Mouse (Mus musculus) heart, embryonic 13.5 days (tissue): ENCODE data around the gene Tmem106c. TPM values are rescaled to one million over a fixed set of nuclear protein-coding genes. Genes with fewer than 3 reads are reported as not detected.

Experiments used
- ATAC-seq: fragments of 200-750 bp; cut with Nextera tagmentation; 2 replicates; pipeline ENCODE4 v1.8.0; 2017; ENCODE audit warnings: moderate TSS enrichment; ENCODE audit not compliant: insufficient number of reproducible peaks, low FRiP score, low TSS enrichment; ENCODE audit errors: extremely low read depth
- H3K27ac ChIP-seq: fragments of 300-500 bp; sonication (generic); replicated peaks from 2 replicates; pipeline ENCODE4 v1.5.1; 2015; ENCODE audit warnings: moderate library complexity, mild to moderate bottlenecking, inconsistent platforms
- H3K27me3 ChIP-seq: fragments of 300-500 bp; sonication (generic); replicated peaks from 2 replicates; pipeline ENCODE4 v1.6.1; 2015; ENCODE audit warnings: mild to moderate bottlenecking, inconsistent platforms
- H3K36me3 ChIP-seq: fragments of 300-500 bp; sonication (generic); 2 replicates; pipeline ENCODE4 v1.6.1; 2015; ENCODE audit warnings: mild to moderate bottlenecking, inconsistent platforms
- H3K4me1 ChIP-seq: fragments of 300-500 bp; sonication (generic); 2 replicates; pipeline ENCODE4 v1.6.1; 2015; ENCODE audit warnings: inconsistent platforms
- H3K4me2 ChIP-seq: fragments of 300-500 bp; sonication (generic); 2 replicates; pipeline ENCODE4 v1.6.1; 2015; ENCODE audit warnings: inconsistent platforms, mild to moderate bottlenecking, moderate library complexity
- H3K4me3 ChIP-seq: fragments of 300-500 bp; sonication (generic); 2 replicates; pipeline ENCODE4 v1.5.1; 2015; ENCODE audit warnings: moderate library complexity, mild to moderate bottlenecking, inconsistent platforms
- H3K9ac ChIP-seq: fragments of 300-500 bp; sonication (generic); 2 replicates; pipeline ENCODE4 v1.6.1; 2015; ENCODE audit warnings: inconsistent platforms, mild to moderate bottlenecking, moderate library complexity
- H3K9me3 ChIP-seq: fragments of 300-500 bp; sonication (generic); 2 replicates; pipeline ENCODE4 v1.6.1; 2016; ENCODE audit warnings: inconsistent platforms
- WGBS: fragments of 180-500 bp; shearing (Covaris S2); methylation state at CpG from one replicate; pipeline ENCODE4 v1.1.7; 2015; ENCODE audit warnings: mixed read lengths; 5-methylcytosine and 5-hydroxymethylcytosine counted together
- polyA plus RNA-seq: library from polyadenylated mRNA; unstranded; fragments of >200 nt; fragmentation: Nextera tagmentation; extraction: Ambion mirVana; gene quantifications from 2 replicates; pipeline ENCODE4 v1.2.1, GENCODE M21; 2015

The Tmem106c gene
- polyA plus RNA-seq, 1 experiment from 2014 or later: 29.6 TPM

DNA sequence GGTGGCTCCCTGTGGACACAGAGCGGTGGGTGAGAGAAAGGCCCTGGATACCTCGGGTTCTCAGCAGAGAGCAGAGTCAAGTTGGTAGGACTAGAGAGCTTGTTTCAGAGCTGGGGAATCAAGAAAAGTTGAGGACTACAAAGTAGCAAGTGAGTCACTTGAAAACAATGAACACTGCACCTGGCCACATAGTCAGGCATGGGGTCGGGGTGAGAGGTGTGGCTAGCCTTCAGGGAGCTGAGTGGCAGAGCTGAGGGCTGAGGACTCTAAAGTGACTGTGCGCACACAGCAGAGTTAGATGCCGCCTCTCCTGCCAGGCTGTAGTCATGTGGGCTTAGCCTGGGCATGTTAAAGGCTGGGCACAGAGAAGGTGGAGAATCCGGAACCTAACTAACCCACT is 17.6 kb downstream of the Tmem106c start:
- ATAC-seq: no peak

DNA sequence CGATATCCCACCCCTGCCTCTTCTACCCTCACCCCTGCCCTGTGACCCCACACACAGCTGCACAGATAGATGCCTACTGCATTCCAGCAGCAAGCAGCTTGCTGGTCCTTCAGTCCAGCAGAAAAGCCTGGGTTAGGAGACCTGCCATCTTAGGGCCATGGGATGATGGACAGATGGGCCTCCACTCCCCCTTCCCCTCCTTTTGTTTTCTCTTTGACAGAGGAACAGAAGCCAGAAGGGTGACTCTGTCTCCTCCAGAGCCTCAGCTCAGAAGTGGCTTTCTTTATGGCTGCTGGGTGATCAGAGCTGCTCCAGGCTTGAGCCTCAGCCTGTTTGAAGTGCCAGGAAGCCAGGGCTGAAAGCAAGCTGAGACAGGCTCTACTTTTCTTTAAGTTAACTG is 25.5 kb downstream of the Tmem106c start:
- no peak overlapping the region for H3K4me3 ChIP-seq
- H3K36me3 ChIP-seq: peaks cover 26% of the 10 kb centered on the region; the same call in 1 of the 2 replicates
- H3K27ac ChIP-seq: no peak overlapping the region
- no peaks in the 10 kb centered on the region for H3K27me3 ChIP-seq
- 0 out of 2 replicates have a peak overlapping the region, but pooled peaks have one; percentile 10 for H3K9ac ChIP-seq
- no peaks in the 10 kb centered on the region for H3K9me3 ChIP-seq
- 76% methylated on average over 1 of the region's 1 CpGs for WGBS
- ATAC-seq: no peak
- H3K4me2 ChIP-seq: no peak overlapping the region
- H3K4me1 ChIP-seq: peaks cover 35% of the 10 kb centered on the region

More for the DNA sequence above, 17.6 kb downstream of the Tmem106c start:
- peaks cover 53% of the 10 kb centered on the region for H3K36me3 ChIP-seq
- H3K9me3 ChIP-seq: peaks cover 10% of the 10 kb centered on the region; the same call in 1 of the 2 replicates
- H3K27me3 ChIP-seq: no peaks in the 10 kb centered on the region
- H3K9ac ChIP-seq: no peak overlapping the region
- no peak overlapping the region for H3K4me3 ChIP-seq
- H3K4me2 ChIP-seq: no peak overlapping the region
- WGBS: 80% methylated on average over 6 of the region's 6 CpGs
- H3K27ac ChIP-seq: no peak overlapping the region
- peaks cover 7% of the 10 kb centered on the region for H3K4me1 ChIP-seq

DNA sequence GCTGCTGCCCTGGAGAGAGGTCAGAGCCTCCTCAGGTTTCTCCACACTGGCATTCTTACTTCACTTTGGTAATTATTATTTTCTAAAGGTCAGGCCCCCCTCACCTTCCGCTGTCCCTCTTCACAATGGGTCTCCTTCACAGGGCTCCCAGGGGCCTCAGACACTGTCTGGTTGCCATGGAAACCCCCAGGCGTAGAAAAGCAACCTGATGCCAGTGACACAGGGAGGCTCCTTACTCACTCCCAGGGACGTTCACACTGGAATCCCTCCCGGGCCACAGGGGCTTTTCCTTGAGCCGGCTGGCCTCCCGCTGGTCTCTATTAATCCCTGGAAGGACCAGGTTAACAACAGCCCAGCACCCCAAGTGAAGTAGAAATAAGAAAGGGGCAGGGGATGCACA is 26.1 kb downstream of the Tmem106c start:
- Histone ChIP-seq H3K4me1 (peaks cover 35% of the 10 kb centered on the region), H3K9me3 (no peaks in the 10 kb centered on the region), H3K36me3 (peaks cover 21% of the 10 kb centered on the region; the same call in 1 of the 2 replicates), H3K9ac (peak overlapping the region; percentile 15; the same call in 1 of the 2 replicates), H3K27ac (no peak overlapping the region), H3K4me3 (no peak overlapping the region), H3K4me2 (peak overlapping the region; percentile 9; the same call in 1 of the 2 replicates), H3K27me3 (no peaks in the 10 kb centered on the region)
- 14% methylated on average over 6 of the region's 6 CpGs for WGBS
- ATAC-seq: no peak

DNA sequence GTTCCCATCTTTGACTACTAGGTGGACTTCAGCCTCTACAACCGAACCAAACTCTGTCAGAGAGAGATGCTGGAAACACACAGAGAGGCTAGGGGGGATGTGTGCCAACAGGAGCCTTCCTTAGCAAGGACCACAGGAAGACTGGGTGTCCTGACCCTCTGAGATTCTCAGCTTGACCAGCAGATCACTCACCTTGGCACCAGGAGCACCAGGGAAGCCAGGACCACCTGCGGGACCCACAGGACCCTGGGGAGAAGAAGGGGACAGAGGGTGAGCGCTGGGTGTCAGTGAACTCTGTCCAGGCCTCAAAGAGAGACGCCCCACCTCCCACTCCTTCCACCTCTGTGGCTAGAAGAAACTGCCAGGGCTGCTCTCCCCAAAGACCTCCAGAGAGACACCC is 26.7 kb downstream of the Tmem106c start:
- Histone ChIP-seq H3K27me3 (no peaks in the 10 kb centered on the region), H3K27ac (no peak overlapping the region), H3K36me3 (peaks cover 18% of the 10 kb centered on the region; the same call in 1 of the 2 replicates), H3K4me3 (no peak overlapping the region), H3K4me1 (peaks cover 35% of the 10 kb centered on the region), H3K9ac (0 out of 2 replicates have a peak overlapping the region, but pooled peaks have one; percentile 20), H3K4me2 (no peak overlapping the region), H3K9me3 (no peaks in the 10 kb centered on the region)
- WGBS: 35% methylated on average over 4 of the region's 4 CpGs
- ATAC-seq: no peak

DNA sequence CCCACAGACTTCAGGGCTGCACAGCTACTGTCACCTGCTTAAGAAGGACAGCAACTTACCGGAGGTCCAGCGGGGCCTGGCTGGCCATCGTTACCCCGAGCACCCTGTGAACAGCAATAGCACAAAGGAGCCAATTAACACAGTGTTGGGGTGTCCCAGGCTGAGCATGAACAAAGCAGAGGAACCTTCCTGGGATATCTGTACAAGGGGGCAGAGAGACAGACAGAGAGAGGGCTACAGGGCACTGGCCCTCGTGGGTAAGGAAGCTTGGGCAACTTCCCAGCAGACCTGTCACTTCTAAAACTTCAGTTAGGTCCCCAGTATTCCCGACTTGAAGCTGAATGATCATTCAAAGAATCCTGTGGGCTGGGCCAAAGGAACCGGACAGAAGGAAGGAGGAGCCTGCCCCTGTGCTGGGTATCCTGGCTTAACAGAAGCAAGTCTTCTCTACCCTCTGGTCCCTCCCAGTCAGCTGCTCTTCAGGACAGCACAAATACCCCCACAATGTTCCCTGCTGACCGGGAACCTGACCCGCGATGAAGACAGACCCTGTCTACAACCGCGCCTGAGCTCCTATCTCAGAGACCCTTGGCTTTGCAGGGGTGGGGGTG is 27.4 kb downstream of the Tmem106c start:
- no peak overlapping the region for H3K4me2 ChIP-seq
- 36% methylated on average over 12 of the region's 12 CpGs for WGBS
- peaks cover 36% of the 10 kb centered on the region for H3K4me1 ChIP-seq
- no peaks in the 10 kb centered on the region for H3K27me3 ChIP-seq
- no peak for ATAC-seq
- no peaks in the 10 kb centered on the region for H3K9me3 ChIP-seq
- H3K36me3 ChIP-seq: 0 out of 2 replicates have a peak, but pooled peaks cover 12% of the 10 kb centered on the region
- no peak overlapping the region for H3K27ac ChIP-seq
- no peak overlapping the region for H3K9ac ChIP-seq
- H3K4me3 ChIP-seq: no peak overlapping the region

DNA sequence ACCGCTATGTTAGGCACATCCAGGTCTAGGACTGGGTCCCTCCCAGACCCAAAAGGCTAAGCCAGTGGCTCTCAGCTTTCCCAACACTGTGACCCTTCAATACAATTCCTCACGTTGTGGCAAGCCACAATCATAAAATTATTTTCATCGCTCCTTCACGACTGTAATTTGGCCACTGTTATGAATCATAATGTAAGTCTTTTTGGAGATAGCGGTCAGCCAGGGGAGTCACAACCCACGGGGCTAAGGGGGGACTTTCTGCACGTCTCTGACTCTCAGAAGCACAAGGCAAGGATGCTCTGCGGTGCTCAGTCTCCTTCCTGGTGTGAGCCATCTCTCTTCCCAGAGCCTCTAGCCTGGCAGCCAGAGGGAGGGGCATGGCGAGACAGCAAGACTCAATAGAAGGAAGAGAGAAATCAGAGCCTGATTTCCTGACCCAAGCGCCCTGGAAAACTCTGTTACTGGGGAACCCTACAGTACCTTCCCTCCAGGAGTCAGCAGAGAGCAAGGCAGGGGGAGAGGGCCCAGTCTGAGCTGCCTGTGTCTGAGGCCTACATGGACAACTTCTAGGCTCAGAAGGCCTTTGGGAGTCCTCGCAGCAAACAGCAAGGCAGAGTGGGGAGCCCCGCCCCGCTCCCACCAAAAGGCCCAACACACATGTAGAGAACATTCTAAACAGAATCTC is 28.2 kb downstream of the Tmem106c start:
- Histone ChIP-seq H3K27me3 (0 out of 2 replicates have a peak, but pooled peaks cover 4% of the 10 kb centered on the region), H3K4me2 (peak overlapping the region; percentile 68), H3K4me3 (no peak overlapping the region), H3K36me3 (0 out of 2 replicates have a peak, but pooled peaks cover 7% of the 10 kb centered on the region), H3K4me1 (peaks cover 41% of the 10 kb centered on the region), H3K9me3 (no peaks in the 10 kb centered on the region), H3K9ac (peak overlapping the region; percentile 78), H3K27ac (peak overlapping the region; percentile 83)
- no peak for ATAC-seq
- WGBS: 46% methylated on average over 13 of the region's 13 CpGs

DNA sequence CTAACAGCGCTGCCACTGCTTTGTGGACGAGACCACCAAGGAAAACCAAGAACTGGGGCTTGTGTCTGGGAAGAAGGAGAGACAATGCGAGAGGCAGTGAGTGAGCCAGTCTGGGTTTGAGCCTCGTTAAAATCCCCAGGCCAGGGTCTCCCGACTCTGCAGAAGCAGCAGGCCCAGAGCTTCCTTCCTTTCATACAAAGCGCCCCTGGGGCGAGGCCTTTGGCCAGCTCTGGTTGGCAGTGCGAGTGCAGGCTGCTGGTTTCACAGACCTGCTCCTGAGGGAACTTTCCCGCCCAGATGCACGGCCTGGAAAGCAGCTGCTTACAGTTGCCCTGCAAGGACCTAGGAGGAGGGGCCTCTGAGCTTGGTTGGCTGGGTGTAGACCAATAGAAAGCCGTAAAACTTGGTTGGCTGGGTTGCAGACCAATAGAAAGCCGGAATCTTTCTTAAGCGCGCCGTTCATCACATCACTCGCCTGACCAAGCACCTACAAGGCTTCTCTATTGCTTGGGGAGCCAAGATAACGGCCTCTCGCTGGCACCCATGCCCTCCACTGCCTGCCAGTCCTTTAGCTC is 28.8 kb downstream of the Tmem106c start:
- H3K9ac ChIP-seq: peak overlapping the region; percentile 78
- peak overlapping the region; percentile 36 for H3K4me3 ChIP-seq
- H3K27ac ChIP-seq: peak overlapping the region; percentile 83
- H3K4me2 ChIP-seq: peak overlapping the region; percentile 68
- peaks cover 41% of the 10 kb centered on the region for H3K4me1 ChIP-seq
- WGBS: 8% methylated on average over 18 of the region's 18 CpGs
- peak; percentile 78; the same call in 1 of the 2 replicates for ATAC-seq
- H3K9me3 ChIP-seq: no peaks in the 10 kb centered on the region
- peaks cover 8% of the 10 kb centered on the region; the same call in 1 of the 2 replicates for H3K27me3 ChIP-seq
- 0 out of 2 replicates have a peak, but pooled peaks cover under 1% of the 10 kb centered on the region for H3K36me3 ChIP-seq

DNA sequence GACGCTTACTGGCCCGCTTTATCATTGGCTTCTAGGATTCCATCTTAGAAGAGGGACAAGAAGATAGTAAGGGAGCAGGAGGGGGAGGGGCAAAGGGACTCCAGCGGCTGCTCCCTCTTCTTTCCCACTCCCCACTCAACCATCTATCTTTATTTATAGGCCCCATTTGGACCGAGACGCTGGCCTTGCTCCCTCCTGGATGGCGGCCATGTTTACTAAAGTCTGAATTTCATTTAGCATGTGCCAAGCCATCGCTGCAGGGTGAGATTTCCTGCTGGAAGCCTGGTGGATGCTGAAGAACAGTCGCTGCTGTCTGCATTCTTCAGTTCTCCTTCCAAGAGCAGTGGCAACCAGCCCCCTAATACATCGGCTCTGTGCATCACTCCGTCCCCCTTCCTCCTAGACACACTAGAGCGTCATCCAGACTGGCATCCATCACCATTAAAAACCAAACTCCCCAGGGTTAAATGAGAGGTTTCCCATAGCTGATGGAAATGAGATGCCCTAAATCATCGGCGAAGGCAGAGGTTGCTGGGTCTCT is 32.8 kb downstream of the Tmem106c start:
- WGBS: 62% methylated on average over 13 of the region's 13 CpGs
- H3K4me2 ChIP-seq: no peak overlapping the region
- H3K4me1 ChIP-seq: peaks cover 46% of the 10 kb centered on the region
- no peak for ATAC-seq
- no peak overlapping the region for H3K27ac ChIP-seq
- no peaks in the 10 kb centered on the region for H3K36me3 ChIP-seq
- no peak overlapping the region for H3K4me3 ChIP-seq
- H3K27me3 ChIP-seq: peaks cover 48% of the 10 kb centered on the region
- no peaks in the 10 kb centered on the region for H3K9me3 ChIP-seq
- H3K9ac ChIP-seq: no peak overlapping the region

DNA sequence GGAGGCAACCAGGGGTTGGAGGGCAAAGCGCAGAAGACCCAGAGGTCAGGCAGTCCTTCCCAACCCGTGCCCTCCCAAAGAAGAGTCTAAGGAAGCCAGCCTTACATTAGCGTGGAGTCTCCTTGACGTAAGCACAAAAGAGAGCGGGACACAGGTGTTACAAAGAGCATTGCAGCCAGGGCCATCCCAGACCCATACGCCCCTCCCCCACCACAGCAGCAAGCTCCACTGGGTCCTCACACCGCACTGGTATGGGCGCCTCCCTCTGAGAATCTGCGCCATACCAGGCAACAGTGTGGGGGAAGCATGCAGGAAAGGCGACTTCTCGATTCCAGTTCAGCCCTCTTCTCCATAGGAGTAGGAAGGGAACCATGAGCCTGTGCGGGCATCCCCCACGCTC is 35.5 kb downstream of the Tmem106c start:
- Histone ChIP-seq H3K27me3 (peaks cover 76% of the 10 kb centered on the region), H3K4me2 (no peak overlapping the region), H3K4me1 (peaks cover 55% of the 10 kb centered on the region), H3K27ac (no peak overlapping the region), H3K9me3 (no peaks in the 10 kb centered on the region), H3K9ac (no peak overlapping the region), H3K36me3 (no peaks in the 10 kb centered on the region), H3K4me3 (no peak overlapping the region)
- 36% methylated on average over 13 of the region's 13 CpGs for WGBS
- ATAC-seq: no peak

DNA sequence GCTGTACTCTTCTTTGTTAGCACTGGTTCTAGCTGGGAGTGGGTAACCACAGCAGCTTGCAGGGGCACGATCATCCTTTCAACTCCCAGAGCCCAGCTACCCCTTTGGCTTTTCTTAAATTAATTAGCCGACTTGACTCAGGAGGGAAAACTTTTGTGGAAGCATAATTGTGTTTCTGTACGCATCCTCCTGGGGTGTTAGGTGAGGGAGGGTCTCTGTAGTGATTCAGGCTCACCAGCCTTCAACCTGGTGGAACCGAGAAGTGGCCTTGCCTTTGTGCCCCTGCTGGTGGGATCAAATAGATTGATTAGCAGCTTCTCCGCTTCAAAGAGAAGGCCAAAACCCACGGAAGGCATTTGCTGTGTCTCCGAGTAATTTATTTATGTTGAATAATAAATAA is 36.0 kb downstream of the Tmem106c start:
- no peak overlapping the region for H3K4me3 ChIP-seq
- H3K27me3 ChIP-seq: peaks cover 80% of the 10 kb centered on the region
- H3K27ac ChIP-seq: no peak overlapping the region
- peaks cover 59% of the 10 kb centered on the region for H3K4me1 ChIP-seq
- no peak for ATAC-seq
- H3K9me3 ChIP-seq: no peaks in the 10 kb centered on the region
- H3K9ac ChIP-seq: no peak overlapping the region
- no peak overlapping the region for H3K4me2 ChIP-seq
- WGBS: 25% methylated on average over 7 of the region's 7 CpGs
- no peaks in the 10 kb centered on the region for H3K36me3 ChIP-seq
